Mouse (Mus musculus) testis, adult 2 months (tissue): Measurements from ENCODE around the gene Nupl1. TPM values are rescaled to one million over a fixed set of nuclear protein-coding genes. Genes with fewer than 3 reads are reported as not detected.
A peak's percentile ranks its signal among the peaks of the same experiment; 100 is the strongest.

Experiments used
- H3K27ac ChIP-seq: fragments of 200-500 bp; 2 replicates; pipeline ENCODE4 v1.5.1; 2012; ENCODE audit warnings: low read depth, low read length; ENCODE audit not compliant: control insufficient read depth, insufficient read depth
- H3K27me3 ChIP-seq: fragments of 200-500 bp; 2 replicates; pipeline ENCODE4 v1.6.1; 2012; ENCODE audit warnings: mild to moderate bottlenecking, low read length, moderate library complexity; ENCODE audit not compliant: control insufficient read depth, insufficient read depth
- H3K36me3 ChIP-seq: fragments of 200-500 bp; 2 replicates; pipeline ENCODE4 v1.6.1; 2012; ENCODE audit warnings: mild to moderate bottlenecking, low read length; ENCODE audit not compliant: control insufficient read depth, insufficient read depth
- H3K4me1 ChIP-seq: fragments of 200-500 bp; 2 replicates; pipeline ENCODE4 v1.6.1; 2012; ENCODE audit warnings: low read length; ENCODE audit not compliant: control insufficient read depth, insufficient read depth
- H3K4me3 ChIP-seq: fragments of 200-500 bp; 2 replicates; pipeline ENCODE4 v1.5.1; 2012; ENCODE audit warnings: low read depth, mild to moderate bottlenecking, low read length, moderate library complexity, mixed read lengths; ENCODE audit not compliant: control insufficient read depth
- CTCF ChIP-seq: fragments of 200-500 bp; IDR thresholded peaks from 2 replicates; pipeline ENCODE4 v1.5.1; 2012; ENCODE audit warnings: low read depth, mild to moderate bottlenecking, inconsistent platforms, low read length, moderate library complexity; ENCODE audit not compliant: control insufficient read depth, insufficient read depth, insufficient replicate concordance
- POLR2A ChIP-seq: fragments of 200-500 bp; IDR thresholded peaks from 2 replicates; pipeline ENCODE4 v1.6.1; 2012; ENCODE audit warnings: low read depth, mild to moderate bottlenecking, inconsistent platforms, low read length, moderate library complexity; ENCODE audit not compliant: control insufficient read depth
- polyA plus RNA-seq: library from polyadenylated mRNA; depleted of rRNA; stranded (reverse); fragments of >200 nt; gene quantifications from 2 replicates; pipeline ENCODE4 v1.2.3, GENCODE M21; 2012

The Nupl1 gene
- polyA plus RNA-seq, 1 experiment: 1.1 TPM

- TF ChIP-seq POLR2A (no peak), CTCF (no peak)
- Histone ChIP-seq H3K4me1 (no peaks in the 10 kb centered on the region), H3K36me3 (no peaks in the 10 kb centered on the region), H3K27me3 (no peaks in the 10 kb centered on the region), H3K4me3 (no peak overlapping the region), H3K27ac (no peak overlapping the region)
These were observed 24.4 kb upstream of the Nupl1 start for GRCm38 (mm10) chr14:60275301-60276276.

GRCm38 (mm10) chr14:60273346-60273745 lies 22.1 kb upstream of the Nupl1 start:
- Histone ChIP-seq H3K27me3 (no peaks in the 10 kb centered on the region), H3K27ac (no peak overlapping the region), H3K4me3 (no peak overlapping the region), H3K36me3 (no peaks in the 10 kb centered on the region; the same call in 1 of the 2 replicates), H3K4me1 (no peaks in the 10 kb centered on the region)
- TF ChIP-seq POLR2A (no peak), CTCF (no peak)

- no peaks in the 10 kb centered on the region; the same call in 1 of the 2 replicates for H3K36me3 ChIP-seq
- TF ChIP-seq CTCF (no peak), POLR2A (no peak)
These were observed 18.1 kb upstream of the Nupl1 start for GRCm38 (mm10) chr14:60269333-60269732.

GRCm38 (mm10) chr14:60264990-60265876 lies 14.0 kb upstream of the Nupl1 start, which contains the start of gene Mtmr6:
Gene Mtmr6 (plus strand): TSS chr14:60265228.
- Histone ChIP-seq H3K36me3 (no peaks in the 10 kb centered on the region; the same call in 1 of the 2 replicates), H3K4me1 (peaks cover 2% of the 10 kb centered on the region; the same call in 1 of the 2 replicates), H3K27me3 (no peaks in the 10 kb centered on the region), H3K4me3 (peak within 1 kb of the TSS; percentile 100), H3K27ac (peak within 1 kb of the TSS; percentile 95)
- TF ChIP-seq POLR2A (peak; percentile 72), CTCF (peak; percentile 99)

More at GRCm38 (mm10) chr14:60269333-60269732, 18.1 kb upstream of the Nupl1 start:
- no peaks in the 10 kb centered on the region for H3K27me3 ChIP-seq
- H3K4me3 ChIP-seq: no peak overlapping the region
- no peak overlapping the region for H3K27ac ChIP-seq
- peaks cover 2% of the 10 kb centered on the region; the same call in 1 of the 2 replicates for H3K4me1 ChIP-seq

- peaks cover 2% of the 10 kb centered on the region; the same call in 1 of the 2 replicates for H3K4me1 ChIP-seq
- TF ChIP-seq CTCF (no peak), POLR2A (no peak)
These were observed 11.1 kb upstream of the Nupl1 start for GRCm38 (mm10) chr14:60262316-60262715.

GRCm38 (mm10) chr14:60257851-60258250 lies 6.6 kb upstream of the Nupl1 start:
- TF ChIP-seq POLR2A: no peak
- no peak for TF ChIP-seq CTCF
- Histone ChIP-seq H3K36me3 (no peaks in the 10 kb centered on the region), H3K27me3 (no peaks in the 10 kb centered on the region)

More at GRCm38 (mm10) chr14:60262316-60262715, 11.1 kb upstream of the Nupl1 start:
- Histone ChIP-seq H3K4me3 (no peak overlapping the region), H3K36me3 (no peaks in the 10 kb centered on the region), H3K27me3 (no peaks in the 10 kb centered on the region), H3K27ac (no peak overlapping the region)

GRCm38 (mm10) chr14:60257101-60257500 lies 5.9 kb upstream of the Nupl1 start:
- no peak overlapping the region for H3K27ac ChIP-seq
- H3K4me1 ChIP-seq: peaks cover 5% of the 10 kb centered on the region

More at GRCm38 (mm10) chr14:60257851-60258250, 6.6 kb upstream of the Nupl1 start:
- Histone ChIP-seq H3K27ac (no peak overlapping the region), H3K4me3 (no peak overlapping the region), H3K4me1 (no peaks in the 10 kb centered on the region; the same call in 1 of the 2 replicates)

More at GRCm38 (mm10) chr14:60257101-60257500, 5.9 kb upstream of the Nupl1 start:
- no peak overlapping the region for H3K4me3 ChIP-seq
- H3K36me3 ChIP-seq: no peaks in the 10 kb centered on the region
- TF ChIP-seq POLR2A (no peak), CTCF (no peak)
- H3K27me3 ChIP-seq: no peaks in the 10 kb centered on the region
